Mouse (Mus musculus): Measurements from ENCODE around the gene Hlx.

DNA sequence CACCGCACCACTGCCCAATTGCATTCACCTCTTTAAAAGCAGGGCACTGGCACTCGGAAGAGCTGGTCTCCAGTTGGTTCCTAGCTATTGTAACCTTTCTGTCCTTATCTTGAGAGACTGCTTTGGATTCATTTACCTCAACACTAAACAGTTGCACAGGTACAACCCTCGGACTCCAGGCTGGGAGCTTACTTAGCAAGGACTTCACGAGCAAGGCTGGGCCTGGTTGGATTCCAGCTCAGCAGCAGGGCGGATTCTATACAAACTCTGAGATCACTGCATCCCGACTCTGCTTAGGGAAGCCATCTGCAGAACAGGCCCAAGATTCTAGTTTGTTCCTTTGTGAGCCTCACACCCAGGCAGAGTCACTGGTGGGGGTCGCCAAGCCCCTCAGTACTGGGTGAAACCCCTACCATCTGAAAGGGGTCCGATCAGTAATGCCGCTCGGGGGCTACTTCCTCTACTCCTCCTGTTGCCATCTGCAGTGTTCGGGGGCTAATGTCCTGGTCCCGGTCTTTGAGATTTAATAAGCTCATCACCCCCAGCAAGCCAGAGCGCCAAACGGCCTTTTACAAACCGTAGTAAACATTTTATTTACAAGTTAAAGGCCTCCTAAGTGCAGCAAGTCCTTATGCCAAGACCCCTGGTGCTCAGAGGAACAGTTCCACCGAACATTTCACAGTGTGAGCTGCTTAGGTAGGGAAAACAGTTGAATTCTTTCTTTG lies 5.7 kb downstream of the Hlx start:
- TF ChIP-seq CTCF (IDR thresholded peaks at IDR 0.05; ENCODE audit: low read depth) (no peak), EP300 (IDR thresholded peaks at IDR 0.05; ENCODE audit: low read depth) (no peak)
